Mouse (Mus musculus) heart, postnatal 0 days (tissue): ENCODE measurements around the gene Fiz1.
"Not testable (repeated sequence)": the region's sequence is repeated elsewhere in the genome, so short reads cannot be mapped to it uniquely, and the experiment has no call there.

Experiments used
- CTCF ChIP-seq: IDR thresholded peaks from 2 replicates; pipeline ENCODE4 v1.5.1; 2016; ENCODE audit warnings: antibody characterized with exemption, control low read depth, low read depth
- EP300 ChIP-seq: IDR thresholded peaks from 2 replicates; pipeline ENCODE4 v1.6.1; 2016; ENCODE audit warnings: antibody characterized with exemption, low read depth

- TF ChIP-seq CTCF, EP300: not testable (repeated sequence)
These were observed 11.6 kb downstream of the Fiz1 start for GRCm38 (mm10) chr7:5002876-5003275.
